ENCODE assay signal across 11 mouse cellular contexts in the genomic region with DNA sequence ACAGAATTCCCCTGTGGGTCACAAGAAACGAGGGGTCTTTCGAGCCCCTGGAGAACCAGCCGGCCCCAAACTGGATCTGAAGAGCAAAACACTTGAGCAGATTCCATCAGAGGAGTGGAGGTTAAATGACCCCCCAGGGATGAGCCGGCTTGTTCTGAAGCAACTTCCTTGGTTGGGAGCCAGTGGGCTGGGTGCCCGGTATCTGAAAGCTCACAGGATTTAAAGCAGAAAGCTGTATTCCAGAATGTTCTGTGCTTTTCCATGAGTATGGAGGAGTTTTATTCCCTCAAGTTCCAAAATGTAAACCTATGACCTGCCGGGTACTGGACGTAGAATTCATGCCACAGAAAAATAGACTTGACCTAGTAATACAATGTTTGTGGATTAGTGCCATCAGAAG.
DNase-seq lines count a peak whose midpoint lies in the region; ATAC-seq lines count a peak whose summit lies in the region.
"Had no signal": no experiment of that assay in that cellular context is flagged by ENCODE, and none has a peak within 500 bp of the region (broad histone marks: within the 10 kb centered on the region; RNA-seq: fewer than 3 reads in every experiment).

No protein-coding gene starts in this region.

- no peak overlapping the region; the same call in 1 of the 2 replicates for H3K27ac ChIP-seq in kidney, embryonic 16.5 days (ENCODE audit: low read length)
- H3K27ac ChIP-seq in neural tube, embryonic 15.5 days (replicated peaks): no peak overlapping the region
- H3K27ac ChIP-seq: embryonic facial prominence, embryonic 13.5 days; layer of hippocampus, adult 2 months had no signal

- no peak for ATAC-seq in kidney, embryonic 16.5 days (ENCODE audit: low FRiP score, low TSS enrichment)
- no peak for ATAC-seq in neural tube, embryonic 15.5 days (ENCODE audit: low FRiP score)

- peak; percentile 73 for DNase-seq in kidney, adult 18-20 months
- DNase-seq in adrenal gland, postnatal 4 days (ENCODE audit: low spot score in 2 of 2): peak; percentile 40 to 50
- peak; percentile 47 to 59 for DNase-seq in kidney, adult 8-10 months
- peak; percentile 88 for DNase-seq in ovary, postnatal 10 days (ENCODE audit: low spot score)
- DNase-seq in thymus, postnatal 4 days: no peak
- DNase-seq in thymus, adult 18-20 months: no peak

- 73% methylated on average over 7 of the region's 7 CpGs for WGBS in kidney, embryonic 16.5 days
- WGBS in neural tube, embryonic 15.5 days: 89% methylated on average over 7 of the region's 7 CpGs

- H3K36me3 ChIP-seq in kidney, embryonic 16.5 days (ENCODE audit: insufficient read depth, low read length): no peaks in the 10 kb centered on the region
- no peaks in the 10 kb centered on the region for H3K36me3 ChIP-seq in neural tube, embryonic 15.5 days
- H3K36me3 ChIP-seq: embryonic facial prominence, embryonic 13.5 days had no signal

- H3K9me3 ChIP-seq in kidney, embryonic 16.5 days (ENCODE audit: low read length): no peaks in the 10 kb centered on the region
- H3K9me3 ChIP-seq in neural tube, embryonic 15.5 days (replicated peaks): no peaks in the 10 kb centered on the region
- H3K9me3 ChIP-seq: embryonic facial prominence, embryonic 13.5 days had no signal

- no peak overlapping the region for H3K9ac ChIP-seq in kidney, embryonic 16.5 days (replicated peaks; ENCODE audit: low read length)
- no peak overlapping the region for H3K9ac ChIP-seq in neural tube, embryonic 15.5 days (replicated peaks)
- H3K9ac ChIP-seq: embryonic facial prominence, embryonic 13.5 days had no signal

- no peaks in the 10 kb centered on the region for H3K27me3 ChIP-seq in kidney, embryonic 16.5 days (ENCODE audit: insufficient read depth, low read length)
- H3K27me3 ChIP-seq in neural tube, embryonic 15.5 days (replicated peaks): no peaks in the 10 kb centered on the region
- H3K27me3 ChIP-seq: embryonic facial prominence, embryonic 13.5 days had no signal

- no peak overlapping the region for H3K4me2 ChIP-seq in kidney, embryonic 16.5 days (replicated peaks; ENCODE audit: low read depth, low read length)
- no peak overlapping the region for H3K4me2 ChIP-seq in neural tube, embryonic 15.5 days
- H3K4me2 ChIP-seq: embryonic facial prominence, embryonic 13.5 days had no signal

- H3K4me3 ChIP-seq in kidney, embryonic 16.5 days (ENCODE audit: low read length): no peak overlapping the region
- no peak overlapping the region for H3K4me3 ChIP-seq in neural tube, embryonic 15.5 days (replicated peaks)
- H3K4me3 ChIP-seq: embryonic facial prominence, embryonic 13.5 days; layer of hippocampus, adult 2 months; myocyte had no signal

- peaks cover 37% of the 10 kb centered on the region for H3K4me1 ChIP-seq in kidney, embryonic 16.5 days (ENCODE audit: insufficient read depth, low read length)
- H3K4me1 ChIP-seq in neural tube, embryonic 15.5 days: 0 out of 2 replicates have a peak, but pooled peaks cover 3% of the 10 kb centered on the region

Comparison
In these comparisons a context has a peak if more than half of its experiments do, and no peak if none do; other contexts are left out.
1. DNase-seq: peak in kidney, adult 18-20 months (single experiment), adrenal gland, postnatal 4 days (2 of 2), kidney, adult 8-10 months (2 of 2) and ovary, postnatal 10 days (single experiment); none in thymus, postnatal 4 days (single experiment) and thymus, adult 18-20 months (0 of 2).